In genomic region chr13:99398149-99398701, GRCm38 (mm10) we compare ENCODE assay signal across 8 mouse cellular contexts. TPM values are rescaled to one million over a fixed set of nuclear protein-coding genes. Genes with fewer than 3 reads are reported as not detected.
DNase-seq lines count a peak whose midpoint lies in the region; ATAC-seq lines count a peak whose summit lies in the region.

No protein-coding gene starts in this region.

- no peaks in the 10 kb centered on the region for H3K27me3 ChIP-seq in midbrain, embryonic 10.5 days (ENCODE audit: low read depth, poor library complexity, severe bottlenecking)
- no peaks in the 10 kb centered on the region for H3K27me3 ChIP-seq in midbrain, embryonic 11.5 days (ENCODE audit: control insufficient read depth, insufficient read depth, low read length)

- H3K4me2 ChIP-seq in midbrain, embryonic 11.5 days = no peak overlapping the region

- intact Hi-C loops in heart, postnatal 14 days (cut with DNase I) = no loop called here

- DNase-seq in midbrain, embryonic 10.5 days (ENCODE audit: low spot score) = no peak
- DNase-seq in midbrain, embryonic 11.5 days (ENCODE audit: low spot score, missing footprints) = no peak
- DNase-seq in cerebellum, postnatal 10 days = peak; percentile 85
- peak; percentile 63 to 68 for DNase-seq in heart, postnatal 14 days
- peak; percentile 73 for DNase-seq in lung, postnatal 25 days (ENCODE audit: low spot score)
- no peak for DNase-seq in layer of hippocampus, adult 9-11 months
- no peak for DNase-seq in right cerebral cortex, adult 2 months (ENCODE audit: low spot score in 2 of 2)

- WGBS in midbrain, embryonic 10.5 days = 89% methylated on average over 12 of the region's 12 CpGs
- 84% methylated on average over 12 of the region's 12 CpGs for WGBS in midbrain, embryonic 11.5 days

- H3K36me3 ChIP-seq in midbrain, embryonic 10.5 days = peaks cover 21% of the 10 kb centered on the region
- H3K36me3 ChIP-seq in midbrain, embryonic 11.5 days (ENCODE audit: control insufficient read depth, insufficient read depth, low read length) = no peaks in the 10 kb centered on the region; the same call in 1 of the 2 replicates

- H3K27ac ChIP-seq in midbrain, embryonic 10.5 days (replicated peaks) = peak overlapping the region; percentile 55
- H3K27ac ChIP-seq in midbrain, embryonic 11.5 days (ENCODE audit: low read depth, low read length) = no peak overlapping the region

- no peak for ATAC-seq in midbrain, embryonic 11.5 days (ENCODE audit: low FRiP score)
- no peak for ATAC-seq in frontal cortex, adult (ENCODE audit: low TSS enrichment)

- H3K9ac ChIP-seq in midbrain, embryonic 11.5 days (ENCODE audit: low read length) = no peak overlapping the region

- no peaks in the 10 kb centered on the region for H3K9me3 ChIP-seq in midbrain, embryonic 10.5 days (replicated peaks)
- H3K9me3 ChIP-seq in midbrain, embryonic 11.5 days (ENCODE audit: control insufficient read depth, low read length) = no peaks in the 10 kb centered on the region

- no peak overlapping the region for H3K4me3 ChIP-seq in midbrain, embryonic 10.5 days
- H3K4me3 ChIP-seq in midbrain, embryonic 11.5 days (ENCODE audit: low read depth, low read length) = no peak overlapping the region

- peaks cover 61% of the 10 kb centered on the region for H3K4me1 ChIP-seq in midbrain, embryonic 10.5 days
- H3K4me1 ChIP-seq in midbrain, embryonic 11.5 days (ENCODE audit: control insufficient read depth, insufficient read depth, low read length) = peaks cover 26% of the 10 kb centered on the region

RNA-seq across cellular contexts. Expression of gene Mrps27, which starts 53.6 kb away (rescaled TPM):
- 73.9 and 79.9 TPM in 2 replicates for polyA plus RNA-seq in midbrain, embryonic 10.5 days (2016; fragmentation: Nextera tagmentation; extraction: Ambion mirVana)
- polyA plus RNA-seq in midbrain, embryonic 11.5 days (2014; fragmentation: Nextera tagmentation; extraction: Ambion mirVana) = 60.1 and 64.1 TPM in 2 replicates
- 10 to 100 TPM; 37.2 to 42.8 TPM for total RNA-seq in heart, postnatal 14 days (2021)

RNA-seq across cellular contexts. Expression of gene Ptcd2, which starts 53.7 kb away (rescaled TPM):
- 53.2 and 54.4 TPM in 2 replicates for polyA plus RNA-seq in midbrain, embryonic 10.5 days (2016; fragmentation: Nextera tagmentation; extraction: Ambion mirVana)
- 54.1 and 55.9 TPM in 2 replicates for polyA plus RNA-seq in midbrain, embryonic 11.5 days (2014; fragmentation: Nextera tagmentation; extraction: Ambion mirVana)
- total RNA-seq in heart, postnatal 14 days (2021) = 10 to 100 TPM; 41.4 to 43.1 TPM

Comparison
In these comparisons a context has a peak if more than half of its experiments do, and no peak if none do; other contexts are left out.
1. DNase-seq: peak in cerebellum, postnatal 10 days (2 of 2), heart, postnatal 14 days (2 of 2) and lung, postnatal 25 days (single experiment); none in midbrain, embryonic 10.5 days (single experiment), midbrain, embryonic 11.5 days (single experiment), layer of hippocampus, adult 9-11 months (single experiment) and right cerebral cortex, adult 2 months (0 of 2).